Mouse (Mus musculus) liver, postnatal 0 days (tissue): ENCODE results near the gene Ccdc58.

ENCODE experiments used
- CTCF ChIP-seq: sonication (generic); IDR thresholded peaks from 2 replicates; pipeline ENCODE4 v1.5.1; 2016; ENCODE audit warnings: antibody characterized with exemption, low read depth
- EP300 ChIP-seq: IDR thresholded peaks from 2 replicates; pipeline ENCODE4 v1.6.1; 2016; ENCODE audit warnings: antibody characterized with exemption, low read depth, mild to moderate bottlenecking

DNA sequence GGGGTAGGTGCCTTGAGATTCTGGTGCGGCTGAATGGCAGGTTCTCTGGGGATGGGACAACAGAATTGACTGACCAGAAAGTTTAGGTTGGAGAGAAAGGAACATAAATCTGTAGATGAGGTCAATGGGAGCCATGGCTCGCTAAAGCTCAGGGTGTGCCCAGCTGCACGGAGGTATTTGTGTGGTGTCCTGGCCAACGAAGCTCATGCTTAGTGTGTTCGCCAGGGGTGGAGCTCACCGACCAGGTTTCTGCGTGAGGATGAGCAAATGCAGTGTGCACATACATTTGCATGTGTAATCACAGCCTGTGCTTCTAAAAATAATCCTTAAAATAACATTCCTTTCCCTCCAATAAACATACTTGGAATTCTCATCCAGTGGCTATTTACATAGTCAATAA, 56.6 kb downstream of the Ccdc58 start:
- no peak for TF ChIP-seq CTCF
- TF ChIP-seq EP300, result no peak
